Mouse (Mus musculus) neural tube, embryonic 13.5 days (tissue): ENCODE data around the gene Lrch3. TPM values are rescaled to one million over a fixed set of nuclear protein-coding genes. Genes with fewer than 3 reads are reported as not detected.
"Not testable (repeated sequence)": the region's sequence is repeated elsewhere in the genome, so short reads cannot be mapped to it uniquely, and the experiment has no call there.

Experiments used
- ATAC-seq: fragments of 200-750 bp; cut with Nextera tagmentation; 2 replicates; pipeline ENCODE4 v1.8.0; 2017; ENCODE audit warnings: low read depth, mild to moderate bottlenecking, moderate TSS enrichment, moderate library complexity
- H3K27ac ChIP-seq: fragments of 300-500 bp; sonication (generic); replicated peaks from 2 replicates; pipeline ENCODE4 v1.5.1; 2015; ENCODE audit warnings: moderate library complexity, mild to moderate bottlenecking, inconsistent platforms
- H3K27me3 ChIP-seq: fragments of 300-500 bp; sonication (generic); 2 replicates; pipeline ENCODE4 v1.6.1; 2015; ENCODE audit warnings: mild to moderate bottlenecking, inconsistent platforms
- H3K36me3 ChIP-seq: fragments of 300-500 bp; sonication (generic); 2 replicates; pipeline ENCODE4 v1.6.1; 2015; ENCODE audit warnings: mild to moderate bottlenecking, inconsistent platforms
- H3K4me1 ChIP-seq: fragments of 300-500 bp; sonication (generic); replicated peaks from 2 replicates; pipeline ENCODE4 v1.6.1; 2015; ENCODE audit warnings: inconsistent platforms
- H3K4me2 ChIP-seq: fragments of 300-500 bp; sonication (generic); 2 replicates; pipeline ENCODE4 v1.6.1; 2015; ENCODE audit warnings: inconsistent platforms, mild to moderate bottlenecking, moderate library complexity
- H3K4me3 ChIP-seq: fragments of 300-500 bp; sonication (generic); 2 replicates; pipeline ENCODE4 v1.5.1; 2015; ENCODE audit warnings: mild to moderate bottlenecking, inconsistent platforms
- H3K9ac ChIP-seq: fragments of 300-500 bp; sonication (generic); 2 replicates; pipeline ENCODE4 v1.6.1; 2015; ENCODE audit warnings: moderate library complexity, mild to moderate bottlenecking, inconsistent platforms
- H3K9me3 ChIP-seq: fragments of 300-500 bp; sonication (generic); 2 replicates; pipeline ENCODE4 v1.6.1; 2016; ENCODE audit warnings: inconsistent platforms
- WGBS: fragments of 180-500 bp; shearing (Covaris S2); methylation state at CpG from one replicate; pipeline ENCODE4 v1.1.7; 2015; 5-methylcytosine and 5-hydroxymethylcytosine counted together
- polyA plus RNA-seq: library from polyadenylated mRNA; unstranded; fragments of >200 nt; fragmentation: Nextera tagmentation; extraction: Ambion mirVana; gene quantifications from 2 replicates; pipeline ENCODE4 v1.2.1, GENCODE M21; 2015

The Lrch3 gene
- polyA plus RNA-seq, 1 experiment from 2014 or later = 39.2 TPM

DNA sequence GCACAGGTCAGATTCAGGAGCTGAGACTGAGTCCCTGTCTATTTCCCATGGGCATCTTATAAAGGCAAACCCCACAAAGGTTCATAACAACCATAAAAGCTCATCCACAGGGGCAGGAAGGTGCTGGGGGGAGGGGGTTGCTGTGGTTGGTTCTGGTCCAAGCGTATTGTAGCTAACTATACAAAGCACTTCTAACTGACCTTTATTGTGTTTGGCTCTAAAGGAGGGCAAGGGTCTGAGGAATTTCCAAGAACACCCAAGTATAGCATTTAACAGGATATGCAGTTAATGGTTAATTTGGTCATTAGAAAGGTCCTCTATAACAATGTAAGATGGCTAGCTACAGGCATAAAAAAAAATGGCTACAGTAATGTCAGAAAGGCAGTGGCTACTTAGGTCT lies 128.8 kb downstream of the Lrch3 start:
- H3K4me2 ChIP-seq = no peak overlapping the region
- 64% methylated on average over 1 of the region's 1 CpGs for WGBS
- no peak for ATAC-seq

GRCm38 (mm10) chr16:33043268-33043667 lies 129.4 kb downstream of the Lrch3 start:
- Histone ChIP-seq H3K9ac (no peak overlapping the region), H3K36me3 (no peaks in the 10 kb centered on the region), H3K27me3 (no peaks in the 10 kb centered on the region), H3K9me3 (no peaks in the 10 kb centered on the region), H3K4me2 (no peak overlapping the region), H3K27ac (no peak overlapping the region), H3K4me1 (no peaks in the 10 kb centered on the region), H3K4me3 (no peak overlapping the region)
- WGBS = 77% methylated on average over 2 of the region's 2 CpGs
- ATAC-seq = no peak

More for the DNA sequence above, 128.8 kb downstream of the Lrch3 start:
- Histone ChIP-seq H3K9ac (no peak overlapping the region), H3K4me3 (no peak overlapping the region), H3K9me3 (no peaks in the 10 kb centered on the region), H3K36me3 (no peaks in the 10 kb centered on the region), H3K4me1 (no peaks in the 10 kb centered on the region), H3K27me3 (no peaks in the 10 kb centered on the region), H3K27ac (no peak overlapping the region)

DNA sequence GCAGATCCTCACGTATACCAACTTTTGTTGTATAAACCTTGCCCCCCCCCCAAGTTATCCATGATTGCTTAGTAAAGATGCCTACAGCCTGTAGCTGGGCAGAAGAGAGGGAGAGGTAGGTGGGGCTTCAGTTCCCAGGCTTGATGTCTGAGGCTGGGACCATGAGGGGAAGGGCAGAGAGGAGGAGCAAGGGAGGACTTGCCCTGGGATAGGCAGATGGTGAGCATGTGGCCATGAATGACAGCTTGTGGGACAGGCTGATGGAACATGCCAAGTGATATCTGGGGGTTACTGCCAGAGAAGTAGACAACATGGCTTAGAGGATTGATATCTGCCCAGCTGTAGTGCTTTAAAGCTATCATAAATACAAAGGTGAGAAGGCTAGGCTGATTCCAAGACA lies 134.1 kb downstream of the Lrch3 start:
- no peaks in the 10 kb centered on the region for H3K9me3 ChIP-seq
- WGBS = 93% methylated on average over 1 of the region's 1 CpGs
- no peaks in the 10 kb centered on the region for H3K4me1 ChIP-seq
- no peak overlapping the region for H3K4me2 ChIP-seq
- no peaks in the 10 kb centered on the region for H3K27me3 ChIP-seq
- H3K36me3 ChIP-seq = no peaks in the 10 kb centered on the region
- no peak overlapping the region for H3K4me3 ChIP-seq
- H3K9ac ChIP-seq = no peak overlapping the region
- no peak overlapping the region for H3K27ac ChIP-seq
- ATAC-seq = no peak

DNA sequence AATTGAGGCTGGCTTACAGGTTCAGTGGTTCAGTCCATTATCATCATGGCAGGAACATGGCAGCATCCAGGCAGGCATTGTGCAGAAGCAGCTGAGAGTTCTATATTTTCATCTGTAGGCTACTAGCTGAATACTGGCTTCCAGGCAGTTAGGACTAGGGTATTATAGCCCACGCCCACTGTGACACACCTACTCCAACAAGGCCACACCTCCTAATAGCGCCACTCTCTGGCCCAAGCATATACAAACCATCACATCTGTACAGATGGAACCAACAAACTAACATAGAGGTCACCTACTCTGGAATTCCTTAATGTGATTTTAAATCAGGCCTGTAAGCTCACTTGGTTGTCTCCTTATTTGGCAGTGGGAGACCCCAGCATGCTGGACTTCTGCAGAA lies 134.8 kb downstream of the Lrch3 start:
- 81% methylated on average over 2 of the region's 2 CpGs for WGBS
- Histone ChIP-seq H3K27me3 (no peaks in the 10 kb centered on the region), H3K36me3 (no peaks in the 10 kb centered on the region), H3K4me1 (no peaks in the 10 kb centered on the region), H3K27ac (no peak overlapping the region), H3K9me3 (no peaks in the 10 kb centered on the region), H3K4me3 (no peak overlapping the region), H3K9ac (no peak overlapping the region), H3K4me2 (no peak overlapping the region)
- no peak for ATAC-seq

- H3K36me3 ChIP-seq = no peaks in the 10 kb centered on the region
- no peaks in the 10 kb centered on the region for H3K4me1 ChIP-seq
- no peak overlapping the region for H3K27ac ChIP-seq
- ATAC-seq = no peak
- no peaks in the 10 kb centered on the region for H3K9me3 ChIP-seq
- H3K27me3 ChIP-seq = no peaks in the 10 kb centered on the region
- no peak overlapping the region for H3K9ac ChIP-seq
- H3K4me2 ChIP-seq = no peak overlapping the region
- WGBS = 94% methylated on average over 16 of the region's 16 CpGs
- H3K4me3 ChIP-seq = no peak overlapping the region
Observed at GRCm38 (mm10) chr16:33049809-33050208, 135.9 kb downstream of the Lrch3 start.

DNA sequence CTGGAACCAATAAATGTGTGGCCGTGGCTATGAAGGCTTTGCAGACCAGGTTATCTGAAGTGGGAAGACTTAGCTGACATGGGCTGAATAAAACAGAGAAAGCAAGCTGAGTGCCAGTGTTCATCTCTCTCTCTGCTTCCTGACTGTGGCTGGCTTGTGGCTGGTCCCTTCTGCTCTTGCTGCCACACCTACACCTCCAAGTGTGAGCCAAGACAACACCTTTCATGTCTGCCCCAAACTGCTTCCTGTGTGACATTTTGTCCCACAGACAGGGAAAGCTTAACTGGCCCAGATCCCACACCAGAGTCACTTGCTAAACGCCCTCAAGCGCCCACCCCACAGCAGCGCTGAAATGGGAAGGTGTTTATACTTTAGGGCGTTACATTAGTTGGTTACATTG lies 139.2 kb downstream of the Lrch3 start:
- H3K9me3 ChIP-seq = no peaks in the 10 kb centered on the region
- H3K36me3 ChIP-seq = peaks cover 3% of the 10 kb centered on the region
- H3K4me2 ChIP-seq = no peak overlapping the region
- H3K27ac ChIP-seq = no peak overlapping the region
- ATAC-seq = no peak
- no peak overlapping the region for H3K9ac ChIP-seq
- H3K4me1 ChIP-seq = peaks cover 16% of the 10 kb centered on the region
- WGBS = 80% methylated on average over 5 of the region's 5 CpGs
- H3K27me3 ChIP-seq = no peaks in the 10 kb centered on the region
- no peak overlapping the region for H3K4me3 ChIP-seq

- not testable (repeated sequence) for H3K9ac ChIP-seq, H3K4me3 ChIP-seq, H3K27me3 ChIP-seq, ATAC-seq, H3K27ac ChIP-seq, H3K9me3 ChIP-seq
- Histone ChIP-seq H3K36me3 (peaks cover 21% of the 10 kb centered on the region), H3K4me2 (peak overlapping the region; percentile 86; the same call in 1 of the 2 replicates), H3K4me1 (peaks cover 29% of the 10 kb centered on the region)
- 74% methylated on average over 2 of the region's 2 CpGs for WGBS
Observed at GRCm38 (mm10) chr16:33054927-33055326, 141.0 kb downstream of the Lrch3 start.

GRCm38 (mm10) chr16:33055655-33056054 lies 141.8 kb downstream of the Lrch3 start:
- H3K9ac ChIP-seq = peak overlapping the region; percentile 54
- peak overlapping the region; percentile 95 for H3K4me3 ChIP-seq
- peaks cover 28% of the 10 kb centered on the region for H3K36me3 ChIP-seq
- no peak overlapping the region for H3K27ac ChIP-seq
- peaks cover 29% of the 10 kb centered on the region for H3K4me1 ChIP-seq
- 26% methylated on average over 10 of the region's 10 CpGs for WGBS
- H3K27me3 ChIP-seq = no peaks in the 10 kb centered on the region
- ATAC-seq = peak; percentile 28
- H3K4me2 ChIP-seq = peak overlapping the region; percentile 86
- H3K9me3 ChIP-seq = no peaks in the 10 kb centered on the region

DNA sequence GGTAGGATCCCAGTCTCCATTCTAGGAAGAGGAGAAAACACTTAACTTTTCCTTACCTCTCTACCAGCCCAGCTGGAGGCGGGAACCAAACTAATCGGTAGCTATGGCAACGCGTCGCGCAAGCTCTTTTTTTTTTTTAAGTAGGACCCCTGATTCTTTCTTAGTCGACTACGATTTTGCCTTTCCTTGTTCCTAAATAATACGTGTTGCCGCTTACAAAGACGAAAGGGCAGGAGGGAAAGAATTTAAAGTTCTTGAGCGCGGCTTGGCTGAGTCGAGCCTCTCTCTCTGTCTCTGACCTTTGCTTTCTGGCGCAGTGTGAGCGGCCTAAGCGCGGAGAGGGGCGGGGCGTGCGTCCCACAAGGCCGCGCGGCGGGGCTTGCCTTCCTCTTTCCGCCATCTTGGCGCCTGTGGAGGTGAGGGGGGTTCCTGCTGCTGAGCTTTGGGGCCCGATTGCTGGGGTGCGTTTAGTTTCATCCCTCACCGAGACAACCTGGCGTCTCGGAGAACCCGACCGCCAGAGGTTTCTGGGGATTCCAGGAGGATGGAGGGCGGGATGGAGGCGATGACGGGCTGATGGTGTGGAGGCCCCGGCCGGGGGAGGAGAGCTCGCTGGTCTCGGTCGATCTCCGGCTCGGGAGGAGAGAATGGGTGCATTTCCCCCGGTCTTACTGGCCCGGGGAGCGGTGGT lies 142.3 kb downstream of the Lrch3 start, which contains the start of the genes Iqcg and Rpl35a:
Iqcg (minus strand) TSS at position 124 of the 691 bp plus-strand sequence.
Rpl35a (plus strand) TSS at position 359 of the 691 bp plus-strand sequence.
- no peaks in the 10 kb centered on the region for H3K27me3 ChIP-seq
- H3K36me3 ChIP-seq = peaks cover 32% of the 10 kb centered on the region
- H3K27ac ChIP-seq = peak within 1 kb of the TSS; percentile 90
- peaks cover 31% of the 10 kb centered on the region for H3K4me1 ChIP-seq
- H3K4me3 ChIP-seq = peak within 1 kb of the TSS; percentile 95
- peak within 1 kb of the TSS; percentile 99 for H3K9ac ChIP-seq
- peak; percentile 94 for ATAC-seq
- under 1% methylated on average over 47 of the region's 47 CpGs for WGBS
- H3K9me3 ChIP-seq = no peaks in the 10 kb centered on the region
- H3K4me2 ChIP-seq = peak within 1 kb of the TSS; percentile 86

DNA sequence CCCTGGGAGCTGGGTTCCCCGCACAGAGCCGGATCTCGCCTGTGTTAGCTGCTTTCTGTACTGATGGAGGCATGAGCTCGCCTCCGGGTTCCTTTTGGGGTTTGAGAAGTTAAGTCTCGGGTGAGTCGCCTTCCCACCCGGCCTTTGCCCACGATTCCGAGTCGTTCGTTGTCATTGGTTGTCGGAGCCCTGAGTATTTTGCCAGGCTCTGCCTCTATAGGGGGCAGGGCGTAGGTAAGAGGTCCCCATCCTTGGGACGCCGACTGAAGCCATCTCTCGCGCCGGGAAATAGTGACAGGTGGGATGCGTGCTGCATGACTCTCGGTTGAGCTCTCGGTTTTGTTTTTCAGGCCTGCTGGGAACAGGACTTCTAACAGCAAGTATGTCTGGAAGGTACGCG lies 142.9 kb downstream of the Lrch3 start:
- peak overlapping the region; percentile 99 for H3K9ac ChIP-seq
- peak overlapping the region; percentile 95 for H3K4me3 ChIP-seq
- peak overlapping the region; percentile 86 for H3K4me2 ChIP-seq
- under 1% methylated on average over 24 of the region's 24 CpGs for WGBS
- ATAC-seq = peak; percentile 30
- H3K9me3 ChIP-seq = no peaks in the 10 kb centered on the region
- H3K27ac ChIP-seq = peak overlapping the region; percentile 90
- H3K27me3 ChIP-seq = no peaks in the 10 kb centered on the region
- H3K4me1 ChIP-seq = peaks cover 36% of the 10 kb centered on the region
- H3K36me3 ChIP-seq = peaks cover 32% of the 10 kb centered on the region

- Histone ChIP-seq H3K36me3 (peaks cover 32% of the 10 kb centered on the region), H3K27ac (no peak overlapping the region), H3K4me3 (peak overlapping the region; percentile 95), H3K9me3 (no peaks in the 10 kb centered on the region), H3K4me1 (peaks cover 42% of the 10 kb centered on the region), H3K9ac (peak overlapping the region; percentile 99), H3K4me2 (peak overlapping the region; percentile 86), H3K27me3 (no peaks in the 10 kb centered on the region)
- 89% methylated on average over 16 of the region's 16 CpGs for WGBS
- no peak for ATAC-seq
Observed at GRCm38 (mm10) chr16:33058033-33058432, 144.1 kb downstream of the Lrch3 start.

DNA sequence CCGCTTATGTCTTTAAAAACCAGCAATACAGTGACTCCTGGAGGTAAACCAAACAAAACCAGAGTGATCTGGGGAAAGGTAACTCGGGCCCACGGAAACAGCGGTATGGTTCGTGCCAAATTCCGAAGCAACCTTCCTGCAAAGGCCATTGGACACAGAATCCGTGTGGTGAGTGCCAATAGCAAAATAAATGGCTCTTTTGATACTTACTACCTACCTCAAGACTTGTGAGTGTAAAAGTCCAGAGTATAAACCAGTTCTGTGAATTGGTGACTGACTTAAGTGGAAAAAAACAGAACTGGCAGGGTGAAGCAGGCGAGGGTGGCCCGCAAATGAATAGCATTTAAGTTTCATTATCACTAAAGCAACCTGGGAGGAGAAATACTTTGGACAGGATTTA lies 144.8 kb downstream of the Lrch3 start:
- 91% methylated on average over 9 of the region's 9 CpGs for WGBS
- not testable (repeated sequence) for H3K9me3 ChIP-seq, H3K9ac ChIP-seq, H3K4me2 ChIP-seq, H3K27ac ChIP-seq, ATAC-seq, H3K4me3 ChIP-seq, H3K27me3 ChIP-seq
- H3K4me1 ChIP-seq = peaks cover 48% of the 10 kb centered on the region
- H3K36me3 ChIP-seq = peaks cover 32% of the 10 kb centered on the region

GRCm38 (mm10) chr16:33059471-33059870 lies 145.6 kb downstream of the Lrch3 start:
- 91% methylated on average over 1 of the region's 1 CpGs for WGBS
- Histone ChIP-seq H3K4me3 (no peak overlapping the region), H3K27me3 (no peaks in the 10 kb centered on the region)

More at GRCm38 (mm10) chr16:33059471-33059870, 145.6 kb downstream of the Lrch3 start:
- Histone ChIP-seq H3K4me1 (peaks cover 53% of the 10 kb centered on the region), H3K4me2 (no peak overlapping the region), H3K36me3 (peaks cover 32% of the 10 kb centered on the region), H3K9me3 (no peaks in the 10 kb centered on the region), H3K9ac (0 out of 2 replicates have a peak overlapping the region, but pooled peaks have one; percentile 19), H3K27ac (no peak overlapping the region)
- no peak for ATAC-seq
